Mouse (Mus musculus): ENCODE measurements around the gene Ambra1. TPM values are rescaled to one million over a fixed set of nuclear protein-coding genes. Genes with fewer than 3 reads are reported as not detected.
A peak's percentile ranks its signal among the peaks of the same experiment; 100 is the strongest.

Gene Ambra1
- total and polyA plus RNA-seq, 3 experiments, result 15.8 to 27.1 (median 21.9) TPM

DNA sequence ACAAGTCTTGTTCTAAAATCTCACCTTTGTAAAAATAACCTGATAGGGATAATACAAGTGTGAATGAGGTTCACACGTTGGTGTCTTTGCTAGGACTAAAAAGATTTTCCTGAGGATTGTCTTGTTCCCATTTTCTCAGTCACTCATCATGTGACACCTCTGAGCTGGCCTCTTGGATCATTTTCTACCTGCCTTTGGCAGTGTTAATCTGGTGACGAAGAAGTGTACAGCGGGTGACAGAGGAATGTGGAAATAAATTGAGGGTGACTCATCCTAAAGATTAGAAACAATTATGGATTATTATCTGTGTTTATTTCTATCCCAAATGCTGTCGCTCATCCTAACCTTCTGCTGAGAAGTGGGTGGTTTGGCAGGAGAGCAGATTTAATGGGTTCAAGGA, 6.6 kb upstream of the Ambra1 start:
- peaks cover 0 to 17% of the 10 kb centered on the region in 2 experiments; a peak in 2 of 4 replicates for H3K4me1 ChIP-seq (ENCODE audit: control insufficient read depth in 1 of 2, insufficient read depth in 2 of 2)
- no peak overlapping the region for H3K9ac ChIP-seq (ENCODE audit: insufficient read depth, low read depth)
- no peaks in the 10 kb centered on the region for H3K27me3 ChIP-seq (replicated peaks)
- H3K36me3 ChIP-seq (replicated peaks in 1 of 2; ENCODE audit: control insufficient read depth in 1 of 2, insufficient read depth in 1 of 2, low read length in 1 of 2), result peaks cover 8 to 20% of the 10 kb centered on the region in 2 experiments
- dilution Hi-C loops (cut with MboI; ENCODE audit: extremely low pct_ligation_motif_present, extremely low pct_unique_long_range_greater_than_20kb, low sequenced_read_pairs), result no loop called here
- no peak overlapping the region for H3K4me2 ChIP-seq (ENCODE audit: insufficient read depth, low read depth, poor library complexity, severe bottlenecking)
- DNase-seq (ENCODE audit: extremely low read depth), result no peak
- TF ChIP-seq POLR2AphosphoS2 (IDR thresholded peaks at IDR 0.05; ENCODE audit: low read depth, low read length) (no peak), USF1 (IDR thresholded peaks at IDR 0.05; ENCODE audit: low read depth, low read length) (no peak), SMC3 (IDR thresholded peaks at IDR 0.05; ENCODE audit: low read depth, low read length) (no peak), BHLHE40 (IDR thresholded peaks at IDR 0.05; ENCODE audit: low read depth, low read length) (no peak), ZC3H11A (IDR thresholded peaks at IDR 0.05; ENCODE audit: low read depth, low read length) (no peak), CHD2 (IDR thresholded peaks at IDR 0.05; ENCODE audit: low read length) (no peak), POLR2A (IDR thresholded peaks at IDR 0.05; ENCODE audit: low read depth, low read length) (no peak), IRF4 (IDR thresholded peaks at IDR 0.05; ENCODE audit: low read depth, low read length) (no peak), ZMIZ1 (IDR thresholded peaks at IDR 0.05; ENCODE audit: low read depth, low read length) (no peak), MAZ (IDR thresholded peaks at IDR 0.05; ENCODE audit: low read depth, low read length) (no peak)
- no peak overlapping the region for H3K27ac ChIP-seq (ENCODE audit: insufficient read depth, low read depth)
- in situ Hi-C loops (cut with MboI; ENCODE audit: low pct_ligation_motif_present, low pct_unique_long_range_greater_than_20kb, low sequenced_read_pairs), result no loop called here
- no peak overlapping the region for H3K4me3 ChIP-seq (replicated peaks in 1 of 3; ENCODE audit: low read depth in 2 of 3, low read length in 2 of 3, poor library complexity in 1 of 3)
- H3K9me3 ChIP-seq (replicated peaks; ENCODE audit: low read length), result no peaks in the 10 kb centered on the region
- H3K79me2 ChIP-seq (replicated peaks; ENCODE audit: control insufficient read depth, extremely low read depth, insufficient read depth, poor library complexity, severe bottlenecking), result no peaks in the 10 kb centered on the region

DNA sequence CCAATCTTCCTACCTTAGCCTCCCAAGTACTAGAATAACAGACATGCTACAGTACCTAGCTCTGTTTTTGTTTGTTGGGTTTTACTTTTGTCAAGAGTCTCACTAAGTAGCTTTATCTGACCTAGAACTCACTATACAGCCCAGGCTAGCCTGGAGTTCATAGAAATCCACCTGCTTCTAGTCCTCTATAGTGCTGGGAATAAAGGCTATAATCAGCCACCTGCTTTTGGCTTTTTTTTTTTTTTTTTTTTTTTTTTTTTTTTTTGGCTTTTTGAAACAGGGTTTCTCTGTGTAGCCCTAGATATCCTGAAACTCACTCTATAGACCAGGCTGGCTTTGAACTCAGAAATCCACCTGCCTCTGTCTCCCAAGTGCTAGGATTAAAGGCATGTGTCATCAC, 6.0 kb upstream of the Ambra1 start:
- Histone ChIP-seq H3K36me3 (replicated peaks in 1 of 2; ENCODE audit: control insufficient read depth in 1 of 2, insufficient read depth in 1 of 2, low read length in 1 of 2) (peaks cover 8 to 16% of the 10 kb centered on the region in 2 experiments), H3K4me2 (ENCODE audit: insufficient read depth, low read depth, poor library complexity, severe bottlenecking) (no peak overlapping the region), H3K9ac (ENCODE audit: insufficient read depth, low read depth) (no peak overlapping the region), H3K4me3 (replicated peaks in 1 of 3; ENCODE audit: low read depth in 2 of 3, low read length in 2 of 3, poor library complexity in 1 of 3) (no peak overlapping the region), H3K4me1 (ENCODE audit: control insufficient read depth in 1 of 2, insufficient read depth in 2 of 2) (peaks cover 0 to 11% of the 10 kb centered on the region in 2 experiments; a peak in 2 of 4 replicates), H3K27ac (ENCODE audit: insufficient read depth, low read depth) (no peak overlapping the region), H3K27me3 (replicated peaks) (no peaks in the 10 kb centered on the region), H3K9me3 (replicated peaks; ENCODE audit: low read length) (no peaks in the 10 kb centered on the region), H3K79me2 (replicated peaks; ENCODE audit: control insufficient read depth, extremely low read depth, insufficient read depth, poor library complexity, severe bottlenecking) (no peaks in the 10 kb centered on the region)
- TF ChIP-seq POLR2AphosphoS2 (IDR thresholded peaks at IDR 0.05; ENCODE audit: low read depth, low read length) (no peak), JUND (conservative IDR thresholded peaks at IDR 0.05; ENCODE audit: low read depth, low read length) (no peak), ZNF384 (IDR thresholded peaks at IDR 0.05; ENCODE audit: low read depth, low read length) (peak; percentile 61), MAZ (IDR thresholded peaks at IDR 0.05; ENCODE audit: low read depth, low read length) (no peak)
- dilution Hi-C loops (cut with MboI; ENCODE audit: extremely low pct_ligation_motif_present, extremely low pct_unique_long_range_greater_than_20kb, low sequenced_read_pairs), result no loop called here
- DNase-seq (ENCODE audit: extremely low read depth), result no peak
- in situ Hi-C loops (cut with MboI; ENCODE audit: low pct_ligation_motif_present, low pct_unique_long_range_greater_than_20kb, low sequenced_read_pairs), result no loop called here

DNA sequence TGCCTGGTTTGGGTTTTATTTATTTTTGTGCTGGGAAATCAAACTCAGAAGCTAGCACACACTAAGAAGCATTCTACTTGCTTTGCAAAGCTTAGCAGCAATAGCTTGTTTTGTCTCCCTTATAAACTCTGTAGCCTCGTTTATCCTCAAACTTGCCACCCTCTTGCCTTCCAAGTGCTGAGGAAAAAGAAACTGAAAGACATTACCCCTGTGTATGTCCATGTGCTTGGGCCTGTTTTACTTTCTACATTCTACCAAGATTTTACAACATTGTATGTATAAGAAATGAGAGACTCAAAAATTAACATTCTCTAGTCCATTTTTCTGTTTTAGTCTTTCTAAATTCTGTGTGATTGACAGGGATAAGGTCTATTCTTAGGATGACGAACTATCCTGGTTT, 5.2 kb upstream of the Ambra1 start:
- no peaks in the 10 kb centered on the region for H3K9me3 ChIP-seq (replicated peaks; ENCODE audit: low read length)
- H3K4me3 ChIP-seq (replicated peaks in 1 of 3; ENCODE audit: low read depth in 2 of 3, low read length in 2 of 3, poor library complexity in 1 of 3), result no peak overlapping the region
- no peaks in the 10 kb centered on the region; the same call in 1 of the 2 replicates for H3K79me2 ChIP-seq (replicated peaks; ENCODE audit: control insufficient read depth, extremely low read depth, insufficient read depth, poor library complexity, severe bottlenecking)
- no peaks in the 10 kb centered on the region for H3K27me3 ChIP-seq (replicated peaks)
- H3K27ac ChIP-seq (ENCODE audit: insufficient read depth, low read depth), result no peak overlapping the region
- DNase-seq (ENCODE audit: extremely low read depth), result no peak
- no peak overlapping the region for H3K4me2 ChIP-seq (ENCODE audit: insufficient read depth, low read depth, poor library complexity, severe bottlenecking)
- H3K9ac ChIP-seq (ENCODE audit: insufficient read depth, low read depth), result no peak overlapping the region
- H3K36me3 ChIP-seq (replicated peaks in 1 of 2; ENCODE audit: control insufficient read depth in 1 of 2, insufficient read depth in 1 of 2, low read length in 1 of 2), result peaks cover 8 to 13% of the 10 kb centered on the region in 2 experiments
- TF ChIP-seq GABPA (IDR thresholded peaks at IDR 0.05; ENCODE audit: insufficient replicate concordance, low read depth, low read length), result no peak
- no peak for TF ChIP-seq CHD1 (IDR thresholded peaks at IDR 0.05; ENCODE audit: low read depth, low read length)
- TF ChIP-seq JUND (conservative IDR thresholded peaks at IDR 0.05; ENCODE audit: low read depth, low read length), result no peak
- TF ChIP-seq SIN3A (IDR thresholded peaks at IDR 0.05; ENCODE audit: low read length), result no peak
- no peak for TF ChIP-seq POLR2A (IDR thresholded peaks at IDR 0.05; ENCODE audit: low read depth, low read length)
- TF ChIP-seq MAX (IDR thresholded peaks at IDR 0.05; ENCODE audit: low read length), result no peak
- TF ChIP-seq RAD21 (IDR thresholded peaks at IDR 0.05; ENCODE audit: low read depth, low read length), result no peak
- no peak for TF ChIP-seq NELFE (IDR thresholded peaks at IDR 0.05; ENCODE audit: low read depth, low read length)
- TF ChIP-seq UBTF (IDR thresholded peaks at IDR 0.05; ENCODE audit: low read depth, low read length), result no peak
- no peak for TF ChIP-seq SMC3 (IDR thresholded peaks at IDR 0.05; ENCODE audit: low read depth, low read length)
- TF ChIP-seq ETS1 (conservative IDR thresholded peaks at IDR 0.05; ENCODE audit: low read depth, low read length), result no peak
- no peak for TF ChIP-seq MYC (IDR thresholded peaks at IDR 0.05; ENCODE audit: low read depth, low read length)
- no peak for TF ChIP-seq MAZ (IDR thresholded peaks at IDR 0.05; ENCODE audit: low read depth, low read length)
- TF ChIP-seq E2F4 (IDR thresholded peaks at IDR 0.05; ENCODE audit: insufficient replicate concordance, low read depth, low read length), result no peak
- no peak for TF ChIP-seq MXI1 (IDR thresholded peaks at IDR 0.05; ENCODE audit: low read depth, low read length)
- no peak for TF ChIP-seq CTCF (conservative IDR thresholded peaks at IDR 0.05 in 1 of 2, IDR thresholded peaks at IDR 0.05 in 1 of 2; ENCODE audit: low read depth in 2 of 2, low read length in 2 of 2)
- TF ChIP-seq NRF1 (IDR thresholded peaks at IDR 0.05; ENCODE audit: low read depth, low read length), result no peak
- no peak for TF ChIP-seq USF1 (IDR thresholded peaks at IDR 0.05; ENCODE audit: low read depth, low read length)
- no peak for TF ChIP-seq ZKSCAN1 (IDR thresholded peaks at IDR 0.05; ENCODE audit: borderline replicate concordance, low read depth, low read length)
- TF ChIP-seq ZMIZ1 (IDR thresholded peaks at IDR 0.05; ENCODE audit: low read depth, low read length), result no peak
- in situ Hi-C loops (cut with MboI; ENCODE audit: low pct_ligation_motif_present, low pct_unique_long_range_greater_than_20kb, low sequenced_read_pairs), result no loop called here
- H3K4me1 ChIP-seq (ENCODE audit: control insufficient read depth in 1 of 2, insufficient read depth in 2 of 2), result peaks cover 0 to 12% of the 10 kb centered on the region in 2 experiments; a peak in 2 of 4 replicates
- dilution Hi-C loops (cut with MboI; ENCODE audit: extremely low pct_ligation_motif_present, extremely low pct_unique_long_range_greater_than_20kb, low sequenced_read_pairs), result no loop called here
